Mouse (Mus musculus): Measurements from ENCODE around the gene Lig3. TPM values are rescaled to one million over a fixed set of nuclear protein-coding genes. Genes with fewer than 3 reads are reported as not detected.
"Not testable (repeated sequence)": the region's sequence is repeated elsewhere in the genome, so short reads cannot be mapped to it uniquely, and the experiment has no call there.

Gene Lig3
- polyA plus RNA-seq, 1 experiment from 2014 or later: 24.8 TPM

DNA sequence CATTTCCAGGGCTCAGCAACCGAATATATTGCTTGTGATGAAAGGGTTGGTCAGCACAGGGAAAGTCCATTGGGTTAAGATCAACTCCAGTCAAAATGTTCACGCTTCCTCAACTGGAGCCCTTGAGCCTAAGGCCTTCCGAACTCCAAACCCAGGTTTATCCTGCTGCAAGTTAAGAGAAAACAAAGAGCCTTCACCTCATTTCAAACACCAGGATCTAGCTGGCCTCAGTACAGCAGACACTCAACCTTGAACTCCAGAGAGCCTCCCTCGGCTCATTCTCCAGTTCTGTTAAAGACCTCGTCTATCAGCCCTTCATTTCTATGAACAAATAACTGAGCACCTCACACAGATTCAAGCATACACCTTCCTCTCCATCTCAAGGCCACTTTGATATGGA is 774 bp upstream of the Lig3 start:
- Histone ChIP-seq H3K4me2 (peak overlapping the region; percentile 80), H3K4me3 (peak overlapping the region; percentile 92), H3K9ac (peak overlapping the region; percentile 96), H3K27ac (replicated peaks) (no peak overlapping the region), H3K36me3 (peaks cover 16% of the 10 kb centered on the region), H3K4me1 (replicated peaks) (peaks cover 28% of the 10 kb centered on the region), H3K9me3 (no peaks in the 10 kb centered on the region), H3K27me3 (no peaks in the 10 kb centered on the region)
- 64% methylated on average over 5 of the region's 5 CpGs for whole genome bisulfite sequencing
- ATAC-seq (ENCODE audit: low read depth): no peak

DNA sequence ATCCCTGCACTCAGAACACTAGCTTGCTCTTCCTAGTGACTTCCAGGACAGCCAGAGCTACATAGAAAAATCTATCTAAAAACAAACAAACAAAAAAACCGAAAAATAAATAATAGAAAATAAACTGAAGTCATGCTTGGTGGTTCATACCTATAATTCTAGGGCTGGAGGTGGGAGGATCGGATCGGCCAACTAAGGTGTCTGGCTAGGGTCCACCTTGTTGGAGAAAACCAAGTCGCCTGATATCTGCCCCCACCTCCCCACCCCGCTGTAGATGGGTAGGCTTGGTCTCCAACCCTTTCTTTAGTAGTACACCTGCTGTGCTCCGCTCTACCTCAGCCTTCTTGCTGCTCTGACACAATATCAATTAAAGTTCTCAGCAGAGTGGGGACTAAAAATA is 1.3 kb downstream of the Lig3 start:
- Histone ChIP-seq H3K27ac (replicated peaks) (no peak overlapping the region; the same call in 1 of the 2 replicates), H3K27me3 (no peaks in the 10 kb centered on the region), H3K9me3 (no peaks in the 10 kb centered on the region), H3K4me2 (peak overlapping the region; percentile 80), H3K36me3 (peaks cover 37% of the 10 kb centered on the region), H3K4me3 (peak overlapping the region; percentile 92), H3K9ac (peak overlapping the region; percentile 96), H3K4me1 (replicated peaks) (peaks cover 28% of the 10 kb centered on the region)
- no peak for ATAC-seq (ENCODE audit: low read depth)
- WGBS: 43% methylated on average over 6 of the region's 6 CpGs

GRCm38 (mm10) chr11:82783453-82783852 is 2.5 kb downstream of the Lig3 start:
- ATAC-seq (ENCODE audit: low read depth): no peak
- Histone ChIP-seq H3K4me1 (replicated peaks) (peaks cover 28% of the 10 kb centered on the region), H3K4me3 (no peak overlapping the region), H3K4me2 (no peak overlapping the region), H3K9me3 (no peaks in the 10 kb centered on the region), H3K36me3 (peaks cover 50% of the 10 kb centered on the region), H3K27ac (replicated peaks) (no peak overlapping the region), H3K27me3 (no peaks in the 10 kb centered on the region), H3K9ac (no peak overlapping the region)
- 93% methylated on average over 11 of the region's 11 CpGs for WGBS

GRCm38 (mm10) chr11:82806656-82807055 is 25.7 kb downstream of the Lig3 start:
- Histone ChIP-seq H3K9me3 (no peaks in the 10 kb centered on the region), H3K27ac (replicated peaks) (no peak overlapping the region), H3K4me2 (no peak overlapping the region), H3K9ac (no peak overlapping the region), H3K27me3 (no peaks in the 10 kb centered on the region), H3K4me1 (replicated peaks) (0 out of 2 replicates have a peak, but pooled peaks cover 3% of the 10 kb centered on the region), H3K4me3 (no peak overlapping the region), H3K36me3 (peaks cover 26% of the 10 kb centered on the region)
- ATAC-seq (ENCODE audit: low read depth): no peak
- 82% methylated on average over 3 of the region's 3 CpGs for WGBS

- 87% methylated on average over 3 of the region's 3 CpGs for WGBS
- no peak for ATAC-seq (ENCODE audit: low read depth)
- no peak overlapping the region for H3K4me3 ChIP-seq
- H3K27ac ChIP-seq (replicated peaks): no peak overlapping the region
- 0 out of 2 replicates have a peak, but pooled peaks cover 3% of the 10 kb centered on the region for H3K4me1 ChIP-seq (replicated peaks)
- no peaks in the 10 kb centered on the region for H3K27me3 ChIP-seq
- H3K4me2 ChIP-seq: no peak overlapping the region
- no peaks in the 10 kb centered on the region for H3K9me3 ChIP-seq
- H3K36me3 ChIP-seq: peaks cover 19% of the 10 kb centered on the region
- H3K9ac ChIP-seq: no peak overlapping the region
Measured at GRCm38 (mm10) chr11:82807370-82807769, 26.5 kb downstream of the Lig3 start.

GRCm38 (mm10) chr11:82808485-82808884 is 27.6 kb downstream of the Lig3 start:
- no peaks in the 10 kb centered on the region for H3K27me3 ChIP-seq
- WGBS: 59% methylated on average over 5 of the region's 5 CpGs
- H3K4me2 ChIP-seq: no peak overlapping the region
- peaks cover 7% of the 10 kb centered on the region for H3K36me3 ChIP-seq
- H3K4me3 ChIP-seq: no peak overlapping the region
- H3K4me1 ChIP-seq (replicated peaks): 0 out of 2 replicates have a peak, but pooled peaks cover 3% of the 10 kb centered on the region
- no peaks in the 10 kb centered on the region for H3K9me3 ChIP-seq
- no peak for ATAC-seq (ENCODE audit: low read depth)
- no peak overlapping the region for H3K9ac ChIP-seq
- H3K27ac ChIP-seq (replicated peaks): no peak overlapping the region

DNA sequence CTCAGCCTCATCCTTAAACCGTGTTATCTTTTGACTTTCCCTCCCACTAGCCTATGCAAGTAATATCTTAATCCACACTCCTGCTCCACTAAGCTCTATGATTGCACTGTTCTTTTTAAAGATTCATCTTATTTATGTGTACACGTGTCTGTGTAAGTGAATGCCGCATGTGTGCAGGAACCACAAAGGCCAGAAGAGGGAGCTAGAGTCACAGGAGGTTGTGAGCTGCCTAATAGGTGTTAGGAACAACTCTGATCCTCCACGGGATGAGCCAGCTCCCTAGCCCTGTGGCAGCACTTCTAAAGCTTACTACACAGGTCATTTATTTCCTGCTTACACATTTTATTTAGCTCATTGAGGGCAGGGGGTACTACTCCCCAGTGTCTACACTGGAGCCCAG is 38.4 kb downstream of the Lig3 start:
- Histone ChIP-seq H3K9ac (no peak overlapping the region), H3K4me3 (no peak overlapping the region), H3K36me3 (no peaks in the 10 kb centered on the region), H3K4me1 (replicated peaks) (peaks cover 6% of the 10 kb centered on the region), H3K27me3 (no peaks in the 10 kb centered on the region), H3K9me3 (no peaks in the 10 kb centered on the region), H3K27ac (replicated peaks) (no peak overlapping the region), H3K4me2 (no peak overlapping the region)
- no peak for ATAC-seq (ENCODE audit: low read depth)
- 44% methylated on average over 4 of the region's 4 CpGs for WGBS

- no peaks in the 10 kb centered on the region for H3K27me3 ChIP-seq
- no peak overlapping the region for H3K4me3 ChIP-seq
- no peaks in the 10 kb centered on the region for H3K36me3 ChIP-seq
- H3K9ac ChIP-seq: no peak overlapping the region
- H3K4me1 ChIP-seq (replicated peaks): peaks cover 6% of the 10 kb centered on the region
- no peak for ATAC-seq (ENCODE audit: low read depth)
- 87% methylated on average over 13 of the region's 13 CpGs for WGBS
- no peak overlapping the region for H3K27ac ChIP-seq (replicated peaks)
- H3K4me2 ChIP-seq: no peak overlapping the region
- no peaks in the 10 kb centered on the region for H3K9me3 ChIP-seq
Measured at GRCm38 (mm10) chr11:82820788-82821456, 40.0 kb downstream of the Lig3 start.

DNA sequence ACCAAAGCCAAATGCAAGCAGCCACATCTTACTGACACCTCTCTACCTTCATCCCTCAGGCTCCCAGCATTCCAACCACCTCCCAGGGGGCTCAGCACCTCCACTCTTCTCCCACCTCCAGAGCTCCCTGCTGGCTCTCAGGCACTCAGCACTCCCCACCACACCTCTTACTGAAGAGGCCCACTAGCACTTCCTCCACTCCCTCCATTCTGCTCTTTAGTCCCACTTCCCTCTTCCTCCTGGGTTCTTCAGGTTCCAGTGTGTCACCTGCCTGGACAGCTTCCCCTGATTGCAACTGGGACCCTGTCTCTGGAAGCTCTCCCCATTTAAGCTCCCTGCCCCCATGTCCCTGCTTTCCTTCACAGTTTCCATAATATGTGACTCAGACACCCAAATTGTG is 45.9 kb downstream of the Lig3 start:
- H3K9ac ChIP-seq: no peak overlapping the region
- no peak for ATAC-seq (ENCODE audit: low read depth)
- no peak overlapping the region for H3K4me2 ChIP-seq
- no peaks in the 10 kb centered on the region for H3K27me3 ChIP-seq
- H3K4me1 ChIP-seq (replicated peaks): peaks cover 18% of the 10 kb centered on the region
- H3K36me3 ChIP-seq: no peaks in the 10 kb centered on the region
- H3K9me3 ChIP-seq: no peaks in the 10 kb centered on the region
- H3K4me3 ChIP-seq: no peak overlapping the region
- no peak overlapping the region for H3K27ac ChIP-seq (replicated peaks)

DNA sequence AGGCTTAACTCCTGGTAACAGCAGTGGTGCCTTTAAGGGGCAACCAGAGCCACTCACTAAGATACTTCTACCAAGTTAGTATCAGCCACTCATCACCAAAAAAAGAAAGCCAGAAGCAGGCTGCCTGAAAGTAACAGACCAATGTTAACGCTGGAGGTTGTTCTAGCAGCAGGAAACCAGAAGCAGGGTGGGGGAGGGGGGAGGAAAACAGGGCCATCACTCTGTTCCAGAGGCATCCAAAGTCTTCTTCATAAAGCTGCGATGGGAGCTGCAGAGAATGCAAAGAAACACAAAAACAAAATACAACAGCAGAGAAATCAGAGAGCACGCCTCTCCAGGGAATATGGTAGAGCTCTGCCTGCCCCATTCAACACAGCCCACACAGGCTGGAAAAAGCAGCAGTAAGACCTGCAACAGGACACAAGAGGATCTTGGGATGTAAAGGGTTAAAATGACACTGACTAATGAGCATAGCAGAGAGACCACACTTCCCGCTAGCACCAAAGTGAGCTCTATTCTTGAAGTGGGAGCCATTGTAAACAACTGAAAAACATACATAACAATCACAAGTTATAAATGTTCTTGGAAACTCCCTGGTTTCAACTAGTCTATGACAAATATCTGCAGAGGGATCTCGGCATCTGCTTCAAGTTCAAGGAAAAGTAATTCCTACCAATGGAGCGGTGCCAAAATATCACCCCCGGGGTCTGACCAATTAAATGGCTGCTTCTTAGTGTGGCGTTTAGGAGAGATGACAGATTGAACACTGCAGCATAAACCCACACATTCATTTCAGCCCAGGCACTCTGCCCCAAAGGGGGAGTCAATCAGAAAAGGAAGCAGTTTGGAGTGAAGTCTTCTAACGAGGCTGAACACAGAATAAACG is 50.3 kb downstream of the Lig3 start:
- no peaks in the 10 kb centered on the region for H3K9me3 ChIP-seq
- H3K4me1 ChIP-seq (replicated peaks): peaks cover 31% of the 10 kb centered on the region
- no peak overlapping the region for H3K4me3 ChIP-seq
- WGBS: 12% methylated on average over 10 of the region's 10 CpGs
- no peak overlapping the region; the same call in 1 of the 2 replicates for H3K27ac ChIP-seq (replicated peaks)
- peak; percentile 77 for ATAC-seq (ENCODE audit: low read depth)
- H3K36me3 ChIP-seq: no peaks in the 10 kb centered on the region
- H3K27me3 ChIP-seq: no peaks in the 10 kb centered on the region
- H3K9ac ChIP-seq: peak overlapping the region; percentile 14; the same call in 1 of the 2 replicates
- peak overlapping the region; percentile 27 for H3K4me2 ChIP-seq

GRCm38 (mm10) chr11:82832402-82832801 is 51.5 kb downstream of the Lig3 start:
- not testable (repeated sequence) for ATAC-seq (ENCODE audit: low read depth); H3K4me3 ChIP-seq; H3K27me3 ChIP-seq; H3K4me2 ChIP-seq; H3K36me3 ChIP-seq; H3K9me3 ChIP-seq; H3K9ac ChIP-seq; H3K27ac ChIP-seq (replicated peaks)
- 80% methylated on average over 10 of the region's 10 CpGs for WGBS
- H3K4me1 ChIP-seq (replicated peaks): peaks cover 39% of the 10 kb centered on the region

DNA sequence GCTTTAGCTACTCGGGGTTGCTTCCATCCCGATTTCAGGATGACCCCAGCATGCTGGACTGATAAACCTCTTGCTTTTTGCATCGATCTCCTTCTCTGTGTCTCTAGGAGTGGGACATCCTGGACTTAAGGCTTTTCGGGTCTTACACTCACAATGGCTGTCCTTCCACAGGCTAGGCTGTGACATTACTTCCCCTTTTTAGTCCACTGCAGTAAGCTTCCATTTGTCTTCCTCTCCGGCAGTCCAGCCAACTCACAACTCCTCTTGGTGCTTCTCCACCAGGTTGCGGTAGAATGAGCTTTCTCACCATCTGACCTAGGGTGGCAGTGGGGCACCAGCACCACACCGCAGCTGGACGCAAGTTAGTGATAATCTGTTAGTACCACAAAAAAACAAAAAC is 53.0 kb downstream of the Lig3 start:
- Histone ChIP-seq H3K4me1 (replicated peaks) (peaks cover 54% of the 10 kb centered on the region), H3K27ac (replicated peaks) (no peak overlapping the region), H3K9ac (no peak overlapping the region), H3K4me2 (no peak overlapping the region), H3K27me3 (no peaks in the 10 kb centered on the region), H3K36me3 (no peaks in the 10 kb centered on the region), H3K9me3 (no peaks in the 10 kb centered on the region), H3K4me3 (no peak overlapping the region)
- 71% methylated on average over 8 of the region's 8 CpGs for WGBS
- no peak for ATAC-seq (ENCODE audit: low read depth)
